Mouse (Mus musculus): ENCODE measurements around the gene Angpt4.
A peak's percentile ranks its signal among the peaks of the same experiment; 100 is the strongest.

Gene Angpt4

DNA sequence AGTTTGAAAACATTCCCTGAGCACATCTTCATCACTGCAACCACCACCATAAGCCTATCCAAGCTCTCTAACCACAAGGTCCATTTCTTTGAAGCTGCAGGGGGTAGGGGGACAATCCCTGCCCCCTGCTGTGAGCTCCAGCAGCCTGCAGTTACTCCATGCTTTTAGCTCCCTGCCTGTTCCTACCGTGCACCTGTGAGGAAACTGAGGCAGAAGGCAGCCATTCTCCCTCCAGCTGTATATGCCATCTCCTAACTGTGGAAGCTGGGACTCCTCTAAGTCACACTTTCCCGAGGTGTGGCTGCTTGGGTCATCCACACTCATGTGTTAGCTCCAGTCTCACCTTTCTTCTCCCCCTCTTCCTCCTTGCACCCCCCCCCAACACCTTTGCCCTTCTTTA lies 4.1 kb downstream of the Angpt4 start:
- DNase-seq (ENCODE audit: low spot score) = no peak

DNA sequence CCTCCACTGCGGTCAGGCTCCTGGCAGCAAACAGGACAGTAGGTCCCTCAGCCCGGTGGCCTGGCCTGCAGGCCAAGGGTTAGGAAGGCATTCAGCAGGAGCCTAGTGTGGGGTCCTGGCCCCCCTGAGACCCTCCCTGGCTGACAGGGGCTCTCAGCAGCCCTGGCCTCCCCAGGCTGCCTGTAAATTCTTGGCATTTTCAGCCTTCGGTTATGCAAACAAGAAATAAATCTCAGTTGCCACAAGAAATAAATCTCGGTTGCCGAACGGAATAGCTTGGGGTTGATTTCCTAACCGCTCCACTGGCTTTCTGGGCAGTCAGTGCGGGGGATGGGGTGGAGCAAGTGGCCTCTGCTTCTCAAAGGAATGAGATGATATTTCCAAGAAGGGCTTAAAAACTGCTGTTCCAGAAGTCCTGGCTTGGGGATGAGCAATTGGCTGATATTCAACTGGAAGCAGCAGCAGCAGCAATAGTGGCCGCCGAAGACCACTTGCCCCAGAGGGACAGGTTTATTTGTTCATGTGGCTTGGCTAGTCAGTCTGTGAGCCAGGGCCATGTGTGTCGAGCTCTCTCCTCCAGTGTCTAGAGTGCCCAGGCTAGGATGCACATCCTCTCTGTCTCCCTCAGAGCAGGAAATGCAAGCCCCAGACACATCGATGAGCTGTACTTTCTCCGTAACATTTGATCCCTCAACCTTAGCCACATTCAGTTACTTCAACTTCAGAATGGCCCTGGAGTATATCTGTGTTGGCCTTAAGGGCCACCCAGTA lies 5.2 kb downstream of the Angpt4 start:
- DNase-seq (ENCODE audit: low spot score) = no peak

- no peak for DNase-seq (ENCODE audit: low spot score)
Measured at GRCm38 (mm10) chr2:151919140-151919539, 8.1 kb downstream of the Angpt4 start.

- no peak for DNase-seq (ENCODE audit: low spot score)
Measured at GRCm38 (mm10) chr2:151921068-151921467, 10.1 kb downstream of the Angpt4 start.

- no peak for DNase-seq (ENCODE audit: low spot score)
Measured at GRCm38 (mm10) chr2:151921596-151921995, 10.6 kb downstream of the Angpt4 start.

GRCm38 (mm10) chr2:151924276-151924675 lies 13.3 kb downstream of the Angpt4 start:
- no peak for DNase-seq (ENCODE audit: low spot score)

- DNase-seq (ENCODE audit: low spot score) = no peak
Measured at GRCm38 (mm10) chr2:151925715-151926114, 14.7 kb downstream of the Angpt4 start.

DNA sequence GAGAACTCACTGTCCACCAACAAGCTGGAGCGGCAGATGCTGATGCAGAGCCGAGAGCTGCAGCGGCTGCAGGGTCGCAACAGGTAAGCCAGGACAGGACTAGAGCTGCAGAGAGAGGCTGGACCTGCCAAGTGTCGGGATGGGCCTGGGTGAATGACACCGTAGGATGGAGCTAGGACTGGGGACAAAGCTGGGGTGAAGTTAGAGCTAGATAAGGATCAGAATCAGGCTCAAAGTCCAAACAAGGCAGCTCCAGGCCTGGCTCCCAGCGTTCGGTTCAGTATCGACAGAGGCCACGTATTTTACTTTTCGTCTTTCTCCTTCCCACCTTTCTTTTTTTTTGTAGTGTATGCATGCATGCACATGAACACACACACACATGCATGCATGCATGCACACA lies 16.1 kb downstream of the Angpt4 start:
- no peak for DNase-seq (ENCODE audit: low spot score)

- DNase-seq (ENCODE audit: low spot score) = peak; percentile 63
Measured at GRCm38 (mm10) chr2:151930389-151931074, 19.5 kb downstream of the Angpt4 start.

GRCm38 (mm10) chr2:151937893-151938292 lies 26.9 kb downstream of the Angpt4 start:
- no peak for DNase-seq (ENCODE audit: low spot score)

GRCm38 (mm10) chr2:151938780-151939200 lies 27.8 kb downstream of the Angpt4 start:
- DNase-seq (ENCODE audit: low spot score) = no peak

DNA sequence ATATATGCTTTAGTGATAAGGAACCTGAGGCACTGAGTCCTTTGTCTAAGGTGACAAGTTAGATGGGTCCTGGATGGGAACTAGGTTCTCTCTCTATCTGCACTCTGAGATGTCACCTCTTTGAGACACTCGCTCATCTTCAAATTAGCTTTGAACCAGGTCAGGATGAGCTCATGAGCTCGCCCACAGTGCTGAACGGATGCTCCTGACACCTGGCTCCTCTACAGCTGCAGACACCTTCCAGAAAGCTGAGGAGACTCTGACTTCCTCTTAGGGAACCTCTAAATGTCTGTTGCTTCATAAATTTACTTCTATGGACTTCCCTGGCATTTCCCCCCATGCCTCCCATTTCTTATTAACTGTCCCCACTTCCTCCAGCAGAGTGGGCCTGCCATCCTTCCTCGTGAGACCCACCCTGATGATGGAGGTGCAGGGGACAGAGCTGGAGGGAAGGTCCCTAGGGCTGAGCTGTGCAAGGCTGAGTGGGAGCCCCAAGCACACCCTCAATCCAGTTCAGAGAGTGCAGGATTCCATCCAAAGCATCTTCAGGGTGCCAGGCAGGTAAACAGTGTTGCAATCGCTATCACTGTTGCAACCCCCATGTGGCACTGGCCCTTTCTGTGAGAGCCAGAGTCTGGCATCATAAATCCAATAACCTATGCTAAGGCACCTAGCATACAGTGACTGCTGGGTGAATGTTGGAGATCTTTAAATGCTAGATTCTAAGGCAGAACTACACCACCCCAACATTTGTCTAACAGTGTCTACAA lies 28.8 kb downstream of the Angpt4 start:
- DNase-seq (ENCODE audit: low spot score) = no peak

DNA sequence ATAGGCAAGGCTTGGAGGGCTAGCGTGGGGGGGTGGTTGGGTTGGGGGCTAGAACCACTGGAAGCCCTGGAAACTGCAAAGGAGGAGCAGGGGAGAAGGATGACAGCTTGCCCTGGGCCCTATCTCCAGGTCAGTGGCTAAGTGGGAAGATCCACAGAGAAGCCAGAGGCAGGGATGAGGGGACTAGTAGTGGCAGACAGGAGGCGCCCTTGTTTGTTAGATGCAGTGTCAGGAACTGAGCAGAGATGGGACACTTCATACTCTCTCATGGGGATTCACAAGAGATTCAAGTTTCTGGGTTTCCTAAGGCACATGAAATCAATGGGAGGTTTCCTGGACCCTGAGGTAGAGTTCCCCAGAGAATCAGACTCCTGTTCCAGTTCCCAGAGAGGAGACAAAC lies 30.3 kb downstream of the Angpt4 start:
- no peak for DNase-seq (ENCODE audit: low spot score)

DNA sequence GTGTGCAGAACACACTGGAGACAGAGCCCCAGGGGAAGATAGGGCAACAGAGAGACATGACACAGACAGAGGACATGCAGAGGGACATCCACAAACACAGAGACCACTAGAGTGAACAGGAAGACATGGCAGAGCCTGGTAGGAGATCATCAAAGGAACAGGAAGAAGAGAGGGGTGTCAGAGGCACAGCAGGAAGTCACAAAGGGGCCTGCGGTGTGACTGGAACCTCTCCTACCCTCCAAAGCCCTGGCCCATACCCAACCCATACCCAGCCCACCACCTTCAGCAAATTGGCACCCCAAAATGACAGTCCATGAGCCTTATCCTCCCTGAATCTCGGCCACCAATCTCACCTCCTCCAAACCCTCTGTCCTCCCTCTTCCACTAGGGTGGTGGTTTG lies 33.1 kb downstream of the Angpt4 start:
- DNase-seq (ENCODE audit: low spot score) = no peak

DNA sequence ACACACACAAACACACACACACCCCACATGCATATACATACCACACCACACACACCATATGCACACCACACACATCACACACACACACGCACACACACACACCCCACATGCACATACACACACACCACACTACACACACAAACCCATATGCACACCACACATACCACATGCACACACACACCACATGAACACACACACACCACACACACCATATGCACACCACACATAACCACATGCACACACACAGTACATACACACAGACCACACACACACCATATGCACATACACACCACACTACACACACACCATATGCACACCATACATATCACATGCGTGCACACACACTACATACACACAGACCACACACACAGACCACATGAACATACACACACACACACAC lies 36.6 kb downstream of the Angpt4 start:
- no peak for DNase-seq (ENCODE audit: low spot score)

DNA sequence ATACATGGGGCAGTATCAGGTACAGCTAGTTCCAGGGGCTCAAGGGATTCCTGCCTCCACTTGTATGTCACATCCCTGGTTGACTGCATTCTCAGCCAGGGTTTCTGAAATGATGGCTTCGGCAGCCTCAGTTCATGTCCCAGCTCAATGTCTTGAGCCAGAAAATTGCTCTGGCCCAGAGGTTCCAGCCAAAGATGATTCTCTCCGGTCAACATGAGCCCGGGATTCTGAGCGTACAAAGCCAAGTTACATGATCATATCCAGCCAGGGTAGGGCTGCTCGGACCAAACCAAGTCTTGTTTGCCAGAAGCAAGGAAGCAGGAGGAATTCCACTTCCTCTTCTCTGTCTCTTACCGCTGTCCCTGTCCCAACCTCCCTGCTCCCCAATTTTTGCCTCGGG lies 37.3 kb downstream of the Angpt4 start:
- no peak for DNase-seq (ENCODE audit: low spot score)

DNA sequence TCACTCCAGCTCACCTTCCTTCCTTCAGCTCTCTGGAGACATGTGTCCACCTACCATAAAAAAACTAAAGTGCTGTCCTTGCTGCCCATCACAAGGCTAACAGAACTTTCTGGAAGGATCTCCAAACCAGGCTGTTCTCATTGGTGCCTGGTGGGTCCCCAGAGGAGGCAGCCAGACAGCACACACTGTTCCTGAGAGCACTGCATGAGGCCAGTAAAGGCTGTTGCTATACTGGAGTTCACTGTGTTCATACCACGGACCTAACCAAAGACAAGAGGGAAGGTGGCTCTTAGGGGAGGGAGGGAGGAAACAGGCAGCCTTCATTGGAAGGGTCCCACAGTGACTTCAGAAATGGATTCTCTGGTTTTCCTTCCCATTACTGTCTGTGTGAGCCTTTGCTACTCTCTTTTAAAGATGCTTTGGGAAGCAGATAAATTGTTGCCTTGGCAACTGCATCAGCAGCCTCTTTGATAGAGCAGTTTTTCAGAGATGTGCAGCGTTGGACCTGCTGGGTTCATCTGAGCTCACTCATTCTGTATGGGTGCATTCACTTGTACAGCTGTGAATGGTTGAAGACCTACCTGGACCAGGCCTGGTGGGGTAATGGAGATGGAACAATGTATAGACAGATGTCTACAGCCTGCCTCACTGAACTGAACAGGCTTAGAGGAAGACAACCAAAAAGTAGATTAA lies 38.2 kb downstream of the Angpt4 start:
- no peak for DNase-seq (ENCODE audit: low spot score)

GRCm38 (mm10) chr2:151953665-151954064 lies 42.7 kb downstream of the Angpt4 start:
- no peak for DNase-seq (ENCODE audit: low spot score)

- DNase-seq (ENCODE audit: low spot score) = no peak
Measured at GRCm38 (mm10) chr2:151956500-151957137, 45.6 kb downstream of the Angpt4 start.

- no peak for DNase-seq (ENCODE audit: low spot score)
Measured at GRCm38 (mm10) chr2:151959274-151959673, 48.3 kb downstream of the Angpt4 start.

- no peak for DNase-seq (ENCODE audit: low spot score)
Measured at GRCm38 (mm10) chr2:151961284-151962196, 50.5 kb downstream of the Angpt4 start.
